Mouse (Mus musculus) limb, embryonic 13.5 days (tissue): ENCODE results near the gene Klrc1. TPM values are rescaled to one million over a fixed set of nuclear protein-coding genes. Genes with fewer than 3 reads are reported as not detected.
"Not testable (repeated sequence)": the region's sequence is repeated elsewhere in the genome, so short reads cannot be mapped to it uniquely, and the experiment has no call there.

ENCODE experiments used
- ATAC-seq: fragments of 200-750 bp; cut with Nextera tagmentation; 2 replicates; pipeline ENCODE4 v1.8.0; 2017; ENCODE audit warnings: low read depth, moderate number of reproducible peaks, moderate TSS enrichment; ENCODE audit not compliant: low FRiP score
- H3K27ac ChIP-seq: fragments of 300-500 bp; sonication (generic); 2 replicates; pipeline ENCODE4 v1.5.1; 2015; ENCODE audit warnings: inconsistent platforms, mild to moderate bottlenecking, moderate library complexity
- H3K27me3 ChIP-seq: fragments of 300-500 bp; sonication (generic); 2 replicates; pipeline ENCODE4 v1.6.1; 2015; ENCODE audit warnings: mild to moderate bottlenecking, inconsistent platforms
- H3K36me3 ChIP-seq: fragments of 300-500 bp; sonication (generic); 2 replicates; pipeline ENCODE4 v1.6.1; 2015; ENCODE audit warnings: inconsistent platforms, mild to moderate bottlenecking, moderate library complexity
- H3K4me1 ChIP-seq: fragments of 300-500 bp; sonication (generic); 2 replicates; pipeline ENCODE4 v1.6.1; 2015; ENCODE audit warnings: inconsistent platforms
- H3K4me2 ChIP-seq: fragments of 300-500 bp; sonication (generic); replicated peaks from 2 replicates; pipeline ENCODE4 v1.6.1; 2015; ENCODE audit warnings: inconsistent platforms, mild to moderate bottlenecking, moderate library complexity
- H3K4me3 ChIP-seq: fragments of 300-500 bp; sonication (generic); 2 replicates; pipeline ENCODE4 v1.5.1; 2015; ENCODE audit warnings: moderate library complexity, mild to moderate bottlenecking, inconsistent platforms
- H3K9ac ChIP-seq: fragments of 300-500 bp; sonication (generic); 2 replicates; pipeline ENCODE4 v1.6.1; 2015; ENCODE audit warnings: mild to moderate bottlenecking, inconsistent platforms
- H3K9me3 ChIP-seq: fragments of 300-500 bp; sonication (generic); 2 replicates; pipeline ENCODE4 v1.6.1; 2016; ENCODE audit warnings: inconsistent platforms
- WGBS: fragments of 180-500 bp; shearing (Covaris S2); methylation state at CpG from one replicate; pipeline ENCODE4 v1.1.7; 2015; 5-methylcytosine and 5-hydroxymethylcytosine counted together
- polyA plus RNA-seq: library from polyadenylated mRNA; unstranded; fragments of >200 nt; fragmentation: Nextera tagmentation; extraction: Ambion mirVana; gene quantifications from 2 replicates; pipeline ENCODE4 v1.2.1, GENCODE M21; 2015

Gene Klrc1
- not detected in 2 replicates for polyA plus RNA-seq

DNA sequence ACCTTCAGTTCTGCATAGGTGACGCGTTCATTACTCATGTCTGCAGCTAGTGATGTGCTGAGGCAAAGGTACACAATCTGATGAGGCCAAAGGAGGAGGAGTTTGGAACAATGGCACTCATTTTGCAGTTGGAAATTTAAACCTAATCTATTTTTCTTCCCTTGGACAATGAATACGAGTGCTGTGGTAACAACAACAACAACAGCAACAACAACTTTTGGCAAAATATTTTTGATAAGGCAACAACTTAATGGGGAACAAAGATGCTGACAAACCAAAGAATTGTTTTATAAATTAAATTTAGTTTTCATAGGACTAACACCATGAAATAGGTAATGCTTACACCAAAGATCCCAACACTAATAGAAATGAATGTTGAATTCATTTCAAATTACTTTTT, at the start of gene Klrc1:
TSS of gene Klrc1 (minus strand) at position 101 of the 400 bp plus-strand sequence.
- H3K36me3 ChIP-seq: no peaks in the 10 kb centered on the region
- H3K4me2 ChIP-seq: no peak within 1 kb of the TSS
- H3K4me3 ChIP-seq: no peak within 1 kb of the TSS
- no peak for ATAC-seq
- no peaks in the 10 kb centered on the region for H3K4me1 ChIP-seq
- H3K9ac ChIP-seq: no peak within 1 kb of the TSS
- WGBS: 82% methylated on average over 3 of the region's 3 CpGs
- H3K27ac ChIP-seq: no peak within 1 kb of the TSS
- no peaks in the 10 kb centered on the region for H3K9me3 ChIP-seq
- H3K27me3 ChIP-seq: no peaks in the 10 kb centered on the region

DNA sequence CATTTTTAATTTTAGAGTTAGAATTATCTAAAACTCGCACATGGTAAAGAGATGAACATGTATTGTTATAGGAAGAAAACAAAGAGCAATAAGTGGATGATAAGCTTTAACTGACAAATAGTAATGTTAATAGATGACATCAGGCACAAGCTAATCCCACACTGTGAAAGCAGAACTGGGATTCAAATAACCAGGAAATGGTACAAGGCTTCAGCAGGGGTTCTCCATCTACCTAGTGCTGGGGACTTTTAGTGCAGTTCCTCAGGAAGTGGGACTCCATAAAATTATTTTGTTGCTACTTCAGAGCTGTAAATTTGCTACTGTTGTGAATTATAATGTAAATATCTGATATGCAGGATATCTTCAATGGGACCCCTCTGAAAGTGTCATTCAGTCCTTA, 48.5 kb upstream of the Klrc1 start:
- Histone ChIP-seq H3K36me3 (no peaks in the 10 kb centered on the region), H3K27ac (no peak overlapping the region), H3K27me3 (no peaks in the 10 kb centered on the region), H3K9me3 (no peaks in the 10 kb centered on the region), H3K4me1 (no peaks in the 10 kb centered on the region), H3K4me3 (no peak overlapping the region), H3K4me2 (no peak overlapping the region), H3K9ac (no peak overlapping the region)
- no peak for ATAC-seq
- WGBS: 84% methylated on average over 1 of the region's 1 CpGs

DNA sequence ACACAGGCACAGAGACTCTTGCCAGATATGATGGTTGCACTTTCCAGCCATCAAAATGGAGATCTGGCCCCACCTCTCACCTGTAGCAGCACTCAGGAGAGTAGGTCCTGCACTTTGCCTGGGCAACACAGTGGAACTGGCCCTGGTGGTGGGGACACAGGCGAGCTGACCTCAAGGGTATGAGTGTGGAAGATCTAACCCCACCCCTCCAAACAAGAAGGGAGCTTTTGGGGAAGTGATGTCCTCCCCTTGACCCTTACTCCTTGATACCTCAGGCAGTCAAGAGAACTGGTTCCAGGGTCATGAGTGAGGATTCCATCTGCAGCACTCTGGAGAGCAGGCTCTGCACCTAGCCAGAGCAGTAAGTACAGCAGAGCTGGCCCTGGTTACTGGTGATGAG, 42.6 kb upstream of the Klrc1 start:
- Histone ChIP-seq H3K36me3 (no peaks in the 10 kb centered on the region), H3K4me1 (no peaks in the 10 kb centered on the region), H3K9ac (no peak overlapping the region), H3K9me3 (no peaks in the 10 kb centered on the region), H3K27me3 (no peaks in the 10 kb centered on the region), H3K4me2 (no peak overlapping the region), H3K27ac (no peak overlapping the region), H3K4me3 (no peak overlapping the region)
- ATAC-seq: no peak
- 58% methylated on average over 1 of the region's 1 CpGs for WGBS

DNA sequence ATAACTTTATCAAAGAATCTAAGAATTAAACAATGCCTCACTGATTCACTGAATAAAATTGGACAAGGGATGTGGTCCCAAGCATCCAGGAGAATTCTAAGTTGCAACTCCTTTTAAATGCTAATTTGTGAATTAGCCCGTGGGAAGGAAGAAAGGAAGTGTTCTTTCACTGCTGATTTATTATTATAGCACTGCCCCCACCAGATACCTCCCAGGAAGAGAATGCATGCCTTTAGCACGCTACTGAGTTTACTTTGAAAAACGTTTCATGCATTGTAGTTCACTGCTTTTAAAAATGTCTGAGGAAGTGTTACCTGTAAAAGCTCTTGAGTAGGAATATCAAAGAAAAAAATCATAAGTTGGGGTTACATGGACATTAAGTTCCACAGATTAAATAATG, 41.7 kb upstream of the Klrc1 start:
- no peaks in the 10 kb centered on the region for H3K4me1 ChIP-seq
- WGBS: 14% methylated on average over 3 of the region's 3 CpGs
- no peak overlapping the region for H3K4me2 ChIP-seq
- no peaks in the 10 kb centered on the region for H3K36me3 ChIP-seq
- H3K9ac ChIP-seq: no peak overlapping the region
- H3K27ac ChIP-seq: no peak overlapping the region
- no peaks in the 10 kb centered on the region for H3K27me3 ChIP-seq
- H3K9me3 ChIP-seq: no peaks in the 10 kb centered on the region
- no peak overlapping the region for H3K4me3 ChIP-seq
- ATAC-seq: no peak

DNA sequence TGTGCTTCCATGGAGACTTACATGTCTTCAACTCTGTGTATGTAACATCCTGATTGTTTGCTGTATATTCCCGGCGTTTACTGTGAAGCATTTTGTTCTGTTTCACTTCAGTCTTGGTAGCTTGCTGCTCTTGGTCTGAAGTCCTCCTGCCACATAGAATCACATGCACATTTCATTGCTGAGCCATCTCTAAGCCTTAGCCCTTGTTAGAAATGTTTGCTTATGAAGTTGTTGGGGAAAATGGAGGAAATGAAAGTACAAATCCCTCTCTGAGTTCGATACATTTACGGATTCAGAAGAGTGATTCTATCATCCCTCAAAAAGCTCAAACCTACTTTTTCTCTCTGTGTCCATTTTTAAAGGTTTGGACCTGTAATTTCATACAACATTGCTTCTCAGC, 38.3 kb upstream of the Klrc1 start, which contains the start of gene Klri1:
TSS of gene Klri1 (minus strand) at position 101 of the 400 bp plus-strand sequence.
- Histone ChIP-seq H3K9ac (no peak within 1 kb of the TSS), H3K4me1 (no peaks in the 10 kb centered on the region), H3K27me3 (no peaks in the 10 kb centered on the region), H3K36me3 (no peaks in the 10 kb centered on the region), H3K27ac (no peak within 1 kb of the TSS), H3K4me2 (no peak within 1 kb of the TSS), H3K4me3 (no peak within 1 kb of the TSS), H3K9me3 (no peaks in the 10 kb centered on the region)
- no peak for ATAC-seq
- WGBS: 88% methylated on average over 4 of the region's 4 CpGs

DNA sequence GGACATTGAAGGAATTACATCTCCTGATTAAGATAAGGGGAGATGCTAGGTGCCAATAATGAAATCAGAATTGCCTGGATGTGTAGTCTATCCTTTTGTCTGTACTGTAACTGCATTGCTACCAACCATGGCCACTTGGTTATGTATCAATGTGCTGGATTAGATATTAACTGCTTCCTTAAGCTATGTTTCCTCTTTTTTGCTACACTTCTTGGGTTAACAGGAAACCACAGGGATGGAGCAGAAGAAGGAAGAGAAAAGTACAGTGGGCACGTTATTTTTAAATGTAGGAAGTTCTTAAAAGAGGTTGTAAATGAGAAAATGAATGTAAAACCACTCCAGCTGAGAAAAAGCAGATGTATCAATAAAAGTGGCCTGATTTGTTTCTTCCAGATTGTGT, 34.8 kb upstream of the Klrc1 start:
- Histone ChIP-seq H3K4me3 (no peak overlapping the region), H3K27ac (no peak overlapping the region), H3K4me1 (no peaks in the 10 kb centered on the region), H3K27me3 (no peaks in the 10 kb centered on the region), H3K9ac (no peak overlapping the region), H3K36me3 (no peaks in the 10 kb centered on the region), H3K9me3 (no peaks in the 10 kb centered on the region), H3K4me2 (no peak overlapping the region)
- ATAC-seq: no peak
- 33% methylated on average over 1 of the region's 1 CpGs for WGBS

DNA sequence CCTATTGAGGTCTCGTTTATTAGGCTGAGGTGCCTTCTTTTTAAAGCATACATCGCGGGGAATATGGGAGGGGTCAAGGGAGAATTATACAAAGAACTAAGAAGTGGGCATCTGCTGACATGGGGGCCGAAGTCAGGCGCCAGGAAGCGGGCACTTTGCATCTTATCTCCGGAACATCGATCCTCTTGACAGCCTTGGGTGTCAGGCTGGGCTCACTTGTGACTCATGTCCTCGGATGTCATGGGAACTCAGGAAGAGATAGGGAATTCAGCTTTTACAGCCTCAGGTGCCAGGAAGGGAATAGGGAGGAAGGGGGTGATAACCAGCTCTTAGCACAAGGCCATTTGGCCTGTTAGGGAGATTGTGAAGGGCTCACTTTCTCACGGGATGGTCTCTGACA, 12.7 kb upstream of the Klrc1 start:
- H3K36me3 ChIP-seq, H3K4me3 ChIP-seq, H3K9ac ChIP-seq, H3K27me3 ChIP-seq, H3K9me3 ChIP-seq, H3K4me1 ChIP-seq, ATAC-seq, H3K27ac ChIP-seq, H3K4me2 ChIP-seq: not testable (repeated sequence)
- 67% methylated on average over 10 of the region's 10 CpGs for WGBS

DNA sequence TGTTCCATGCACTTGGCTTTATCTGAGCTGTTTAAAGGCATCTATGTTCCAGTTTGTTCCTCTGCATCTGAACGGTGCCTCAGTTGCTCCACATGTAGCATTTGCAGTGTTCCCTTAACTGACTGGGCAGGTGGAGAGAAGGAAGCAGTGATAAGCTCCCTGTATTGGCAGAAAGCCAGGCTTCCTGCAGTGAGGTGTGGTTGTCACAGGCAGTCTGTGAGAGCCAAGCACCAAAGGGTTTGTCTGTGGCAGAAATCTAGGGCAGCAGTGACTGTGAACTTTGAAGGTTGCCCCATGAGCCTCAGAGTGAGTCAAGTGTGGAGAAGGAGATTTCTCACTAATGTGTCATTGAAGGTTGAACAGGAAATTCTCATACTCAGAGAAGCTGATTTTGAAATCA, 1.6 kb upstream of the Klrc1 start:
- H3K36me3 ChIP-seq: no peaks in the 10 kb centered on the region
- H3K9ac ChIP-seq: no peak overlapping the region
- H3K27me3 ChIP-seq: no peaks in the 10 kb centered on the region
- no peaks in the 10 kb centered on the region for H3K9me3 ChIP-seq
- no peak overlapping the region for H3K4me3 ChIP-seq
- no peaks in the 10 kb centered on the region for H3K4me1 ChIP-seq
- H3K27ac ChIP-seq: no peak overlapping the region
- 47% methylated on average over 1 of the region's 1 CpGs for WGBS
- H3K4me2 ChIP-seq: no peak overlapping the region
- ATAC-seq: no peak

DNA sequence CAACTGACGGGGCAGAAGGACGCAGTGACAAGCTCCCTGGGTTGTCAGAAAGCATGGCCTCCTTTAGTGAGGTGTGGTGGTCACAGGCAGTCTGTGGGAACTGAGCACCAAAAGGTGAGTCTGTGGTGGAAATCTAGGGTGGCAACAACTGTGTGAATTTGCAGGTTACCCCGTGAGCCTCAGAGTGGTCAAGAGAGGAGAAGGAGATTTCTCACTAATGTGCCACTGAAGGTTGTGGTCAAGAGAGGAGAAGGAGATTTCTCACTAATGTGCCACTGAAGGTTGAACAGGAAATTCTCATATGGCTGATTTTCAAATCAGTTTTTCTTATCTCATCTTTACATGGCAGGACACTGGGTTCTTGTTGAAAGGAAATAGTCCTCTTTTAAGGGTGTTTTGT, 17.5 kb downstream of the Klrc1 start:
- not testable (repeated sequence) for ATAC-seq, H3K27me3 ChIP-seq, H3K4me3 ChIP-seq, H3K4me1 ChIP-seq, H3K36me3 ChIP-seq, H3K27ac ChIP-seq, H3K4me2 ChIP-seq, H3K9me3 ChIP-seq, H3K9ac ChIP-seq
- WGBS: no CpG with 5 or more reads among the region's 3 CpGs

DNA sequence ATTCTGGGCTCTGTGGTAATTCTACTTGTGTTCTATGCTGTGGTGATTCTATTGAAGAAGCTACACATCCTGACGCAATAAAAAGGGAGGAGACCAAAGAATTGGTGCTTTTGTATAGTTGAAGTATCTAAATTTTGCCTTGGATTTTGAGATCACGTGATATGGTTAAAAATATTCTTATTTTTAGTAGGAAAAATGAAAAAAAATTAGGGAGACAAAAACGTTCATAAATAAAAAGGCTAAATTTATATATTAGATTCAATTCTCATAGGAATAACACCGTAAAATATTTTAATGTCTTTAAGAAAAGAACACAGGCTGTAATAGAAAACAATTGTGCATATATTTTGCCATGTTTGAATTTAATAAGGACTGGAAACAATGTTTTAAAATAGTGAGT, 18.2 kb downstream of the Klrc1 start, which contains the start of gene Klrc2:
TSS of gene Klrc2 (minus strand) at position 101 of the 400 bp plus-strand sequence.
- H3K4me1 ChIP-seq, H3K4me2 ChIP-seq, H3K27me3 ChIP-seq, H3K4me3 ChIP-seq, H3K36me3 ChIP-seq, H3K9me3 ChIP-seq, H3K27ac ChIP-seq, H3K9ac ChIP-seq, ATAC-seq: not testable (repeated sequence)
- WGBS: 74% methylated on average over 4 of the region's 4 CpGs

DNA sequence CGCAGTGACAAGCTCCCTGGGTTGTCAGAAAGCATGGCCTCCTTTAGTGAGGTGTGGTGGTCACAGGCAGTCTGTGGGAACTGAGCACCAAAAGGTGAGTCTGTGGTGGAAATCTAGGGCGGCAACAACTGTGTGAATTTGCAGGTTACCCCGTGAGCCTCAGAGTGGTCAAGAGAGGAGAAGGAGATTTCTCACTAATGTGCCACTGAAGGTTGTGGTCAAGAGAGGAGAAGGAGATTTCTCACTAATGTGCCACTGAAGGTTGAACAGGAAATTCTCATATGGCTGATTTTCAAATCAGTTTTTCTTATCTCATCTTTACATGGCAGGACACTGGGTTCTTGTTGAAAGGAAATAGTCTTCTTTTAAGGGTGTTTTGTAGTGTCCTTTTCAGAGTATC, 34.7 kb downstream of the Klrc1 start:
- not testable (repeated sequence) for H3K9ac ChIP-seq, H3K9me3 ChIP-seq, H3K4me3 ChIP-seq, ATAC-seq, H3K4me1 ChIP-seq, H3K27me3 ChIP-seq, H3K36me3 ChIP-seq, H3K27ac ChIP-seq, H3K4me2 ChIP-seq
- WGBS: no CpG with 5 or more reads among the region's 3 CpGs

DNA sequence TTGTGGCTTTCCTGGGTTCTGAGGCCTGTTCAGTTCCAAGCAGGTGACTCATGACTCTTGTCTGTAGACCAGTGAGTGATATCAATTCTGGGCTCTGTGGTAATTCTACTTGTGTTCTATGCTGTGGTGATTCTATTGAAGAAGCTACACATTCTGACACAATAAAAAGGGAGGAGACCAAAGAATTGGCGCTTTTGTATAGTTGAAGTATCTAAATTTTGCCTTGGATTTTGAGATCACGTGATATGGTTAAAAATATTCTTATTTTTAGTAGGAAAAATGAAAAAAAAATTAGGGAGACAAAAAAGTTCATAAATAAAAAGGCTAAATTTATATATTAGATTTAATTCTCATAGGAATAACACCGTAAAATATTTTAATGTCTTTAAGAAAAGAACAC, 35.5 kb downstream of the Klrc1 start, which contains the start of gene Klrc3:
TSS of gene Klrc3 (minus strand) at position 101 of the 400 bp plus-strand sequence.
- ATAC-seq: not testable (repeated sequence)
- 85% methylated on average over 3 of the region's 3 CpGs for WGBS

DNA sequence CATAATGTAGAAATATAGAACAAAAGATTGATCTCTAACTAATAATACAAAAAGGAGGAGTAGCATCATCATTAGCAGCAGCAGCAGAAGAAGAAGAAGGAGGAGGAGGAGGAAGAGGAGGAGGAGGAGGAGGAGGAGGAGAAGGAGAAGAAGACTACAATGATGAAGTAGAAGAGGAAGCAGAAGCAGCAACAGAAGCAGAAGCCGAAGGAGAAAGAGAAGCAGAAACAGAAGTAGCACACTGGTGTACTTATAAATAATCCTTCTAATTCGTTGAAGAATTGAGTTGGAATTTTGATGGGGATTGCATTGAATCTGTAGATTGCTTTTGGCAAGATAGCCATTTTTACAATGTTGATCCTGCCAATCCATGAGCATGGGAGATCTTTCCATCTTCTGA, 47.7 kb downstream of the Klrc1 start:
- H3K9ac ChIP-seq, H3K4me2 ChIP-seq, H3K9me3 ChIP-seq, H3K4me3 ChIP-seq, H3K27ac ChIP-seq, H3K4me1 ChIP-seq, ATAC-seq, H3K27me3 ChIP-seq, H3K36me3 ChIP-seq: not testable (repeated sequence)
- WGBS: 73% methylated on average over 2 of the region's 2 CpGs

More for the DNA sequence above, 35.5 kb downstream of the Klrc1 start, which contains the start of gene Klrc3:
- H3K27ac ChIP-seq, H3K4me3 ChIP-seq, H3K9ac ChIP-seq, H3K4me2 ChIP-seq, H3K9me3 ChIP-seq, H3K36me3 ChIP-seq, H3K4me1 ChIP-seq, H3K27me3 ChIP-seq: not testable (repeated sequence)
